Mouse (Mus musculus) brain, adult 2 months (tissue): ENCODE measurements at regions not wholly inside any gene's neighbourhood (a gene's known extent, or its start where the extent isn't known, plus 50 kb on each side); places are given as distances from the start of the nearest gene placed in this dataset.

Source experiments
- DNase-seq: peaks from one replicate; pipeline ENCODE4 v3.0.0; 2011; ENCODE audit warnings: low read depth, low spot score

- DNase-seq, result no peak
Observed at GRCm38 (mm10) chr9:30772456-30772855, 149.8 kb downstream of the Adamts15 start.

GRCm38 (mm10) chr9:30770436-30771173 lies 151.6 kb downstream of the Adamts15 start:
- DNase-seq, result no peak

GRCm38 (mm10) chr9:30769435-30769729 lies 152.9 kb downstream of the Adamts15 start:
- no peak for DNase-seq

- no peak for DNase-seq
Observed at GRCm38 (mm10) chr9:30768665-30769434, 153.4 kb downstream of the Adamts15 start.

GRCm38 (mm10) chr9:30766701-30767100 lies 155.6 kb downstream of the Adamts15 start:
- DNase-seq, result no peak

- no peak for DNase-seq
Observed at GRCm38 (mm10) chr9:30766171-30766570, 156.1 kb downstream of the Adamts15 start.

GRCm38 (mm10) chr9:30765017-30765569 lies 157.2 kb downstream of the Adamts15 start:
- no peak for DNase-seq

GRCm38 (mm10) chr9:30762913-30763312 lies 159.3 kb downstream of the Adamts15 start:
- DNase-seq, result peak; percentile 11

GRCm38 (mm10) chr9:30758121-30758520 lies 164.1 kb downstream of the Adamts15 start:
- no peak for DNase-seq

- no peak for DNase-seq
Observed at GRCm38 (mm10) chr9:30757406-30757805, 164.8 kb downstream of the Adamts15 start.

- no peak for DNase-seq
Observed at GRCm38 (mm10) chr9:30756796-30757195, 165.5 kb downstream of the Adamts15 start.

GRCm38 (mm10) chr9:30755586-30755985 lies 166.7 kb downstream of the Adamts15 start:
- no peak for DNase-seq

- DNase-seq, result no peak
Observed at GRCm38 (mm10) chr9:30754826-30755225, 167.4 kb downstream of the Adamts15 start.

- no peak for DNase-seq
Observed at GRCm38 (mm10) chr9:30743471-30743870, 178.8 kb downstream of the Adamts15 start.

GRCm38 (mm10) chr9:30742471-30743098 lies 179.7 kb downstream of the Adamts15 start:
- DNase-seq, result no peak

- DNase-seq, result no peak
Observed at GRCm38 (mm10) chr9:30731687-30732086, 190.6 kb downstream of the Adamts15 start.

- DNase-seq, result no peak
Observed at GRCm38 (mm10) chr9:30723364-30724070, 198.7 kb downstream of the Adamts15 start.

- no peak for DNase-seq
Observed at GRCm38 (mm10) chr9:30721861-30722260, 200.4 kb downstream of the Adamts15 start.

GRCm38 (mm10) chr9:30716421-30717170 lies 205.7 kb downstream of the Adamts15 start:
- DNase-seq, result peak; percentile 55

- no peak for DNase-seq
Observed at GRCm38 (mm10) chr9:30710131-30710530, 212.1 kb downstream of the Adamts15 start.

- DNase-seq, result no peak
Observed at GRCm38 (mm10) chr9:30699848-30700247, 222.4 kb downstream of the Adamts15 start.
